Mouse (Mus musculus): ENCODE data around the gene Rad9a.

Gene Rad9a

DNA sequence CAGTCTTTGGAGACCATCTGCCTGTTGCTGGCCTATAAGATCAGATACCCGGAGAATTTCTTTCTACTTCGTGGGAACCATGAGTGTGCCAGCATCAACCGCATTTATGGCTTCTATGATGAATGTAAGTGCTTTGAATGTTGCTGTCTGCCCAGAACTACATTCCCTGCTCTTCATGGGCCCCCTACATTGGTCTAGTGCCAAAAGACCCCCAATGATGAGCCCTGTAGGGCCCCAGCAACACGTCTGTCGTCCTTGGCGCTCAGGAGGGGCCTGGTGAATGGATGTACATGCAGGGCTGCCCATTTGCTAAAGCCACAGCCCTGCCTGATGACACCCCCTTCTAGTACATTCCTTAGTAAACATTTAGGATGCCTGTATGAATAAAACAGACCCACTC lies 8.3 kb downstream of the Rad9a start:
- no peak for DNase-seq (ENCODE audit: extremely low spot score, low spot score)

DNA sequence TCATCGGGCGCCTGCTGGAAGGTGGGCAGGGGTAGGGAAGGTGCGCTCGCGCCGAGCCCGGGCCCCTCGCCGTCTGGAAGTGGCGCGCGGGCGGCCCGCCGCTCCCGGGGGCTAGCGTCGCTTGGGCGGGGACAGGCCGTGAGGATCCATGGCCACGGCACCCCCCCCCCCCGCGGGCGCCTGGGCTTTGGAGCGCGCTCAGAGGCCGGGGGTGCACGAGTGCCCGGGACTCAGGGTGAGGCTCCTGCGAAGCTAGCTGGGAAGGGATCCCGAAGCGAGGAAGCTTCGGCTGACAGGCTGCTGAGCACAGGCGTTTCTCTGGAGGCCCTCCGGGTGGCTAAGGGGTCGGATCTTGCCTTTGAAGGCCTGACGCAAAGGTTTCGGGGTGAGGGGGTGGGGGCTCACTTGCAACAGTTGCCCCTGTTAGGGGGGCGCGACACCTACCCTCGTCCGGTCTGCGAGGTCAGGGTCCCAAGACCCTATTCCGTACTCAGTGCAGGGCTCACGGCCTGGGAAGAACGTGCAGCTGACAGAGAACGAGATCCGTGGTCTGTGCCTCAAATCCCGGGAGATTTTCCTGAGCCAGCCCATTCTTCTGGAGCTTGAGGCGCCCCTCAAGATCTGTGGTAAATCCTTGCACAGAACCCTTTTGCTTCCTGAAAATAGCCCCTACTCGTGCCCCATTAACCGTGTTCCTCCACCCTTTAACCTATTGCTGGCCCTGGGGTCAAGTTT lies 9.0 kb downstream of the Rad9a start:
- no peak for DNase-seq (ENCODE audit: extremely low spot score, low spot score)

DNA sequence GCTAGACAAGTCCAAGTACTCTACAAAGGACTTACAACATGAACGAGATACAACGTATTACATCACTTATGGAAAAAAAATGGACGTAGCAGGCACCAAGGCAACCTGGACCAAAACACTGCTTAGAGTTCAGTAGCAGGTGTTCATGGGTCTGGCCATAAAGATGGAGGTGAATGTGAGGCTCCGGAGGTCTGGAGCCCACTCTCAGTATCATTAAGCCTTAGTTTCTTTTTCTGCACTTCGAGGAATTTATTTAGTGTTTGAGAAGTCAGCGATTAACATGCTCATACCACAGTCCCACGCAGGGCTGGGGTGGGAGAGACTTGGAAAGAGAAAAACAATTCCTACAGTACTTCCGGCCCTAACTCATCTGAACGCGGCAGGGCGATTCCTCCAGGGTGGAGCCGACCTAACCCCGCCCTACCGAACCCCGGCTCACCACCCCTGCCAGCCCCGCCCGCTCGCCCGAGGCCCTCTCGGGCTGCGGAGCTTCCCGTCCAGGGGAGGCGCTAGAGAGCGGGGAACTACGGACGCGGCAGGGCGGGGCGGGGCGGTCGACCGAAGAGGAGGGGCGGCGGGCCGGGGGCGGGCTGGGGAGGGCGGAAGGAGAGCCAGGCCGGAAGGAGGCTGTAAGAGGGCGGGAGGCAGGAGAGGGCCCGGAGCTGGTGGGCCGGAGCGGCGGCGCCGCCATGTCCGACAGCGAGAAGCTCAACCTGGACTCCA lies 9.8 kb downstream of the Rad9a start, which contains the start of gene Ppp1ca:
Ppp1ca (plus strand) TSS at position 538 of the 723 bp plus-strand sequence.
- DNase-seq (ENCODE audit: extremely low spot score, low spot score), result peak; percentile 98

DNA sequence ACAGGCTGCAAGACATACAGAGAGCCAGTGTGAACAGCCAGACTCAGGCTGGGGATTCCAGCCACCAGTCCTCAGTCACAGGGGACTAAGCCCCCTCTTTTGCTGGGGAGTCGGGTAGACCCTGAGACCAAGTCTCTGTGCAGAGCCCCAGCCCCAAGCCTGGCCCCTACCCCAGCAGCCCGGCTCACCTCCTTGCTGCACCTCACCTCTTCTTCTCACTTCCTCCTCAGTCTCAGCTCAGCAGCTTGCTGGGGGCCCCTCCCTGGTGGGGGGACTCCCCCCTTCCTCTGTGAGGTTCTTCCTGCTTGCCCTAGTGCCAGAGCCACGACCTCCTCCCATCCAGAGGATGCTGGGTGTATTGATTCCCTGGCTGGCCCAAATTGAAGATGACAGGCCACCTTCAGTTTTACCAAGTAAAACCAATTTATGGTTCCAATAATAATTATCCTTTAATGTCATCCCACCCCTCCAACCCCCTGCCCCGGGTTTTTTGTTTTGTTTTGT lies 10.6 kb downstream of the Rad9a start, which contains the start of gene Tbc1d10c:
Tbc1d10c (minus strand) TSS at position 454 of the 504 bp plus-strand sequence.
- no peak for DNase-seq (ENCODE audit: extremely low spot score, low spot score)

DNA sequence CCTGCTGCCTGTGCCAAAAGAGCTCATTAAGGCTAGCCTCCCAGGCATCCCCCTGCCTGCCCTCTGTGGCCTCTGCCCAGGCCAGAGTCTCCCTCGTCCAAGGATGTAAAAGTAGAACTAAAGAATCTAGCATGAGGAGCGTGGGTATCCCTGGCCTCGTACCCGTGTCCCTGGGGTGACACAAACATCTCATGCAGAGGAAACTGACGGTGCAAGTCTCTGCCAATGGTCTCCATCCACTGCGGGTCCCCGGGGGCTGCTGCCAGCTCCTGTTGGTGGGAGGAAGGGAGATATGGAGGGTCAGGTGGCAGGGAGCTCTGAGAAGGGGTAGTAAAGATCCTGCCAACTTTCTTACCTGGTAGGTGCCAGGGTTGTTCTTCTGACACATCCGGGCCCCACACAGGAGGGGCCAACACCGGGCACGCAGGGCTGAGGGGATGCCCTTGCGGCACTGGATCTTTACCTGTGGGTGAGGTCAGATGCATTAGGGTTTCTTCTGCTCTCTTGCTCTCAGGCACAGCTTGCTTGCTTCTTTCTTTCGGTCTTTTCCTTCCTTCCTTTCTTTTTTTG lies 12.3 kb downstream of the Rad9a start:
- DNase-seq (ENCODE audit: extremely low spot score, low spot score), result no peak

DNA sequence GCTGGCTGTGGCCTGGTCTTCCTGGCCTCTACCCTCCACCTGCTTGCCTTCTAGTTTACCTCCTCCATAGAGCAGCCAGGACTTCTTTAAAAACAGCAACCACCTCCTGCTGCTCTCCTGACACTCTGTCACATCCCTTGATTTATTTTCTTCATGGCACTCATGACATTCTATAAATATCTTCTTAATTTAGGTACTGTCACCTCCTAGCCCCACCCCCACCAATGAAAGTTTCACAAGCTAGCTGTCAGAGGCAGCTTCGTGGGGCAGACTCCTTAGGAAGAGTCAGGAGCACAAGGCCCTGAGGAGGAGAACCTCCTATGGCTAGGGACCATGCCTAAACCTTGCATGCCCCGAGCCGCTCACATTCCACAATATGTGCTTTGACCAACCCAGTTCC lies 14.2 kb downstream of the Rad9a start:
- DNase-seq (ENCODE audit: extremely low spot score, low spot score), result no peak

DNA sequence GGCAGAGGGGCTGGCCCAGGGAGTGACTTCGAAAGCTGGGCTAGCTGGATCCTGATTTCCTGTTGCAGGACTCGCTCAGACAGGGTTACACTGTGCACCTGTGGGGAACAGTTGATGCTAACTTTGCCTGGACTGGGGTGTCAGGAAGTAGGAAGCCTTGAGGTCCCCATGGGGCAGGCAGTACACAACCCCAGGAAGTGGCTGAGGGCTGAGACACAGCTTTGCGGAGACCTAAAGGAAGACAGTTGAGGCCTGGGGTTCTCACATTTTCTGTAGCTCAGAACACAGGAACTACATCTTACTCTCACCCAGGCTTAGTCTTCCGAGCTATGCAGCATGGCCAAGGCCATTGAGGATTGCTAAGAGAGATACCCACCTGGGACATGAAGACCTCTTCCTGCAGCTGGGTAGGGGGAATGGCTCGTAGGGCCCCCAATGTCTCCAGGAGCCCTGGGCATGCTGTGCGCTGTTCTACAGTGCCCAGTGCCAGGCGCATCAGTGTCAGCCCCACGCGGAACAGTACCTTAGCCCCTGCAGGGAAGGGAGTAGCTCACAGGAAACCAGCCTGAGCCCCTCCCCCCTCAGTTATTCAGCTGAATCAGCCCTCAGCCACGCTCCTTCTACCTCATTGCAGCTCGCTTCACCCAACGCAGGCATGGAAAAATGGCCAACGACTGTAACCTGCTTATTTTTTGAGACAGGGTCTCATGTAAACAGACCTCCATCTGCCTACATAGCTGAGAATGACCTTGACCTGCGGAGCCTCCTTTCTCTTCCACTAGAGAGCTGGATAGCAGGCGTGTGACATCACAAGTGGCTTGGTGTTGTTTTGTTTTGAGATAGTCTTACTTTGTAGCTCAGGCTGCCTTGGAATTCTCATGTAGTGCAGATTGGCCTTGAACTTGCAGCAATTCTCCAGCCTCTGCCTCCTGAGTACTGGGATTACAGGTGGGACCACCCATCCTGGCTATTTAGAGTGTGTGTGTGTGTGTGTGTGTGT lies 16.2 kb downstream of the Rad9a start:
- DNase-seq (ENCODE audit: extremely low spot score, low spot score), result no peak

DNA sequence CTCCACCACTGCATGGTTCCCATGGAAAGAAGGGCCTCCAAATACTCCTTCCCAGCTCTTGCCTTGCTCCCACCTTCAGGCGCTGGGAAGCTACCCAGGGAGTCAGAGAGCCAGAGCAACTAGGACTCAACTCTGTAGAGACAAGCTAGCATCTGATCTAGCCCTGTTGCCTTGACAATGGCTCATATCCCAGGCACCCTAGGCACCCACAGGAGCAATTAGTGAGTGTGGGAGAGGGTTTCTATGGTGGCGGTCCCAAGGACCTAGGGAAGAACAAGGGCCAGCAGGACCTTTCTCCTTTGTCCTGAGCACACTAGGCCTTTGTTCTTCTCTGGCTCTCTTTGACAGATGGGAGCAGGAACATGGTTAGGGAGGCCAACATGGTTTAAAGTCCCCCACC lies 17.8 kb downstream of the Rad9a start:
- DNase-seq (ENCODE audit: extremely low spot score, low spot score), result no peak

DNA sequence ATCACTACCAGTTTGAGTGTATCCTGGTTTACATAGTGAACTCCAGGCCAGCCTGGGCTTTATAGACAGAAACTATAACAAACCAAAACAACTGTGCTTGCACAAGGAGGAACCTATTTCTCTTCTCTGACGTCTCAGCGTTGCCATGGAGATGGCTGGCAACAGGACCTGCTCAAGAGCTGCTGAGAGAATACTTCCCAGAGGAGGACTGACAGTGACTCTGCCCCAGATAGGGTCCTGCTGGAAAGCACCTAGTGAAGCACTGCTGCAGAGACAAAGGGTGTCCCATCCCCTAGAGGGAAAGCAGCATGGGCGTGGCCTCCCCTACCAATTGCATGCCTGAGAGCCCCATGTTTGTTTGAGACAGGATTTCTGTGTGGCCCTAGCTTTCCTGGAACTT lies 19.6 kb downstream of the Rad9a start:
- DNase-seq (ENCODE audit: extremely low spot score, low spot score), result no peak

DNA sequence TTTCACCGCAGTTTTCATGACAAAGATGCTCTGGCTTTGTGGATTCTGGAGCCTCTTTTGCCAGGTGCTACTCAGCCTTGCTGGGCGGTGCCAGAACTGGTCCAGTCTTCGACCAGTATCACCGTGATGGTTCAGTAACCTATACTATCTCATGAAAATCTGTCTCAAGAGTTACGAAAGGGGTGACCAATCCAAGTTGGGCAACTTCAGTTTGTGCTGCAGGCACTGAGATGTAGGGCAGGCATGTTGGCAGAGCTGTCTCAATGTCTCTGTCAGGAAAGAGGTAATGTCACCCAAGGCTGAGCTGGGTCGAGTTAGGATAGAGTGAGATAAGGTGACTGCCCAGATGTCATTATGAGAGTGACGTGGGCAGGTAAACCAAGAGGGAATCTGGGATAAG lies 21.1 kb downstream of the Rad9a start:
- DNase-seq (ENCODE audit: extremely low spot score, low spot score), result no peak

DNA sequence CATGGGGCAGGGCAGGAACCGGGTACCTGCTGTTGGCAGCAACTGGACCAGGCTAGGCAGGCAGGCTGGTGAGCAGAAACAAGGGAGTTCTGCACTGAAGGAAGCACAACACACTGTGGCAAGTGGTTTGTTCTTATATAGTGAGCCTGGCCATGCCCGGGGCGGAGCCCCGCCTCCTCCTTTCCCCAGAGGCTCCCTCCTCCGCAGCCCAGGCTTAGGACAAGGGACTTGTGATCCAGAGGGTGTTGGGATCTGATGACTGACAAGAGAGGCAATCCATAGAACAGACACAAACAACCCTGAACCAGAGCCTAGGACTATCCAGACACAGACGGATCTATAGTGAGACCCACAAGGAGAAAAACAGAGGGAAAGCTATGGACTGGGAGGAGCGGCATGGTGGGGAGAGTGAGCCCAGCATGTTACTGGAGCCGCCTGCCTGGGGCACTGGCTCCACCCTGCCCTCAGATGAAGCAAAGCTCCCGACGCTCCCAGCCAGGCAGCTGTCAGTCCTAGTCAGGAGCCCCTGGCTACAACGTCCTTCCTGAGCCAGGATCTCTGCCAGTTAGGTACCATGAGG lies 26.0 kb downstream of the Rad9a start, which contains the start of gene Carns1:
Carns1 (minus strand) TSS at position 112 of the 580 bp plus-strand sequence.
- DNase-seq (ENCODE audit: extremely low spot score, low spot score), result no peak

DNA sequence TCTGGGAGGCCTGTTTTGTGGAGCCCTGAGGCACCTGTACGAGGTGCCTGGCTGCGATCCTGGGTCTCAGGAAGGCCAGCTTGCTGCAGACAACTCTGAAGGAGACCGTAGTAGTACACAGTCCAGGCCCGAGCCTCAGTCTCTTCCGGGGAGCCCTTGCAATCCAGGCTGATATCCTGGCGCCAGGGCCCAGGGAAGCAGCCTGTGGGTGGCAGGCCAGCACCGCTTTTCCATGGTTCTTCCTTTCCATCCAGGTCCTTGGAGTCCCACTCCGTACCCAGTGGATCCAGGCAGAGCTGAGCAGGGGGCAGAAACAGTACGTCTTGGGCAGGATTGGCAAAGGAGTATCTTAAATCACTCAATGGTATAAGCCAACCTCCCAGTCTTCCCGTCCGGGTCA lies 28.5 kb downstream of the Rad9a start:
- no peak for DNase-seq (ENCODE audit: extremely low spot score, low spot score)

DNA sequence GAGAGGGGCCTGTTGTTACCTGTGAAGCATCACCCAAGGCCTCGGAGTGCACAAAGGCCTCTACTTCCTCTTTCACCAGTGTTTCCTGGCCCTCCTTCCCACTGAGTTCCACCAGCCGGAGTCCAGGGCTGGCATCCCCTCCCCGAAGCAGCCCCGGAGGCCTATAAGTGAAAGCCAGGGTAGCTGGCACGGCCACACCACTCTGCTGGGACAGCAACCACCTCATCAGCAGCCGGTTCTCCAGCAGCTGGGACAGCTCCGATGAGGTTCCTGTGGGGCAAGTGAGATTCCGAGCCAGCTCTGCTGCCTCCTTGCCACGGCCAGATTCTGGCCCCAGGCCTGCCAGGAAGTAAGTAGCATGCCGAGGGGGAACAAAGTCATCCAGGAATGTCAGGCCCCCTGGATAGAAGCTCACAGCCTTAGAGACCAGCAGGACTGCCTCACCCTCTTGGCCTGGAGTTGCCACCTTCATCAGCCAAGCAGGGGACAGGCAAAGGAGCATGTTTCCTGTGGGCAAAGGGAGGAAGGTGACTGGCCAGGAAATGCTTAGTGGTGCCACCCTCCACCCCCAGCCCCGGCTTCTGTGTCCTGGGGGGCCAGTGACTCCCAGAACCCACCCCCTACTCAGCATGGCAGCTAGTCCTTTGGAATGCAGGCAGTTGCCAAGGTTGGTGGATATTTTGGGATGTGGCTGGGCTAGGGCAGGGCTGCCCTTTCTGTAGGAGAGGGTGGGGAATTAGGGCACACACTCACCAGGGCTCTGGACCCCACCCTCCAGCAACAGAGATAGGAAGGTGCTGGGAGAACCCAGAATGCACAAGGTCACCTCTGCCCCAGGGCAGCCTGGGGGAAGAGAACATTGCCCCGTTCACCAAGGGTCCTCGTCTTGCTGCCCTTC lies 29.8 kb downstream of the Rad9a start:
- DNase-seq (ENCODE audit: extremely low spot score, low spot score), result no peak

DNA sequence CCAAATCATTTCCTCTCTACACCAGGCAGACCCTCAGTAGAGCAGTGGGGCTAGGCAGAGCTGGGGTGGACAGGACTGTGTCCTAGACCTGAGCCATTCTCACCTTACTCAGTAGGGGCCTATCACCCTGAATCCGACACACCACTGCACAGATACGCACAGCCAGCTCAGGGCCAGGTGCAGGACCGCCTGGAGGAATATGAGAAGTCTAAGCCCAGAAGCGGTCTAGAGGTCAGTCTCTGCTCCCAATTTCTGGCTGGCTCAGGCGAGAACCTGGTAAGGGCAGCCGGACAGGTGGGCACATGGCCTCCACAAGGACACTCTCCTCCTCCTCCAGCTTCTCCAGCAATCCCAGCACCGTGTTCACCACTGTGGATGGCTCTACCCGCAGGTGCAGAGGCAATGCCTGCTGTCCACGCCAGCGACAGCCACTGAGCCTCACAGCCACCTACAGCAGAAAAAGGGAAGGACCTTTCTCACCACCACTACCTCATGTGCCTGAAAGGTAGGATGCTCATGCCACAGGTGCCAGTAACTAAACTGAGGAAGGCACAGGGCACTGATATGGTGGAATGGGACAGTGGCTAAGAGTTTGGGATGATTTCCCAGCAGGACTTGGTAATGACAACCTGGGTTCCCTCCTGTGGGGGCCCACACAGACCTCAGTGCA lies 30.6 kb downstream of the Rad9a start:
- DNase-seq (ENCODE audit: extremely low spot score, low spot score), result no peak

DNA sequence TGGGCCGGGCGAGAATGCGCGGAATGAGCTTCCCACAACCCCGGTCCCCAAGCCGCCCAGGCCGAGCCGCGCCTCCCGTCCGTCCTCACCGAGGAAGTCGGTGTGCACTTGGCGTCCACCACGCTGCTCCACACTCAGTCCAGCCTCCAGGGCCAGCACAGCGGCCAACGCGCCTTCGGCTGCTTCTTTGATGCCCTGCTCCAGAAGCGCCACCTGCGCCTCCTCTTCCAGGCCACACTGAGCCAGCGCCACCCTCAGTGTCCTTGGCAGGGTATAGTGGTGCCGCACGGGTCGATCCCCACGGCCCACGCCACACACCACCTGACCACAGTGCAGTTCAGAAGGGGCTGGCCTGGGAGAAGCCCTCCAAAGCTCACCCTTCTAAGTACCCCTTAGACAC lies 31.7 kb downstream of the Rad9a start:
- DNase-seq (ENCODE audit: extremely low spot score, low spot score), result no peak

DNA sequence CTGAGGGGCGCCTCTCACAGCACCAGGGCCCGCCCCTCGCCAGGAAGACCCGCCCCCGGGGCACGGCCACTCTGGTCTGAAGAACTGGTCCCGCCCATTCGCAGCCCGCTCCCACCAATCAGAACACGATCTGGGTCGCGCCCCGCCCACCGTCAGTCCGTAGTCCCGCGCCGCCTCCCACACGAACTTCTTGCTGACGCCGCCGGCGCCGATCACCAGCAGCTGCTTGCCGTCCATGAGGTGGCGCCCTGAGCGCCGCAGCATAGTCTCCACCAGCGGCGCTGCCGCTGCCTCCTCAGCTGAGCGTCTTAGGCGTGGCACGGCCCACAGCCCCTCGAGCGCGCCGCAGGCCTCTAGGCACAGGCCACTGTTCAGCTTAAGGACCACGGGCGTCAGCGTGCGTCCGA lies 32.1 kb downstream of the Rad9a start:
- peak; percentile 99 for DNase-seq (ENCODE audit: extremely low spot score, low spot score)

DNA sequence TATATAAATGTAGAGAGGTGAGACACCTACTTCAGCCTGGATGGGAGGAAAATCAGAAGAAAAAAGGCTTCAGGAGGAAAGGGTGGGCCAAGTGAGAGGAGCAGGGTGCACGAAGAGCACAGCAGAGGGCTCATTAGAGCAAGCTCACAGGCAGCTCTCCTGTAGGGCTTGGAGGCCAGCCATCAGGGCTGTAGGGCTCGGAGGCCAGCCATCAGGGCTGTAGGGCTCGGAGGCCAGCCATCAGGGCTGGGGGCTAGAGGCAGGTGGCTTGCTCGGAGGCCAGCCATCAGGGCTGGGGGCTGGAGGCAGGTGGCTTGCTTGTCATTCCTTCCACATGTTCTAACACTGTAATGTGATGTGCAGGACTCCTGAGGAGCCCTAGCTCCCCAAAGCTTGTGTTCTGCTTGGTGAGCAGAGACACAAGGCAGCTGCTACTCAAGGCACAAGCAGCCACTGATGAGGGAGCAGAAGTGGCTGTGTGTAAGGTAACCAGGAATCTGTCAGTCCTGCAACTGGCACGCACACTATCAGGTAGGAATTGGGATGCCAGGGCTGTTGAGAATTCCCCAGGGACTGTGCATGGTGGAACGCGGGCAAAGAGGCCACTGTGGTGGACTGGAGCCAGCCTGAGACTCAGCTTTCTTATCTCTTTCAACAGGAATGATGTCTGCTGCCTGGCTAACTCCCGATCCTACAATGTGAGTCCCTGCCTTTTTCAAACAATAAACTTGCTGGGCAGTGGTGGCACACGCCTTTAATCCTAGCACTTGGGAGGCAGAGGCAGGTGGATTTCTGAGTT lies 34.6 kb downstream of the Rad9a start:
- DNase-seq (ENCODE audit: extremely low spot score, low spot score), result no peak

DNA sequence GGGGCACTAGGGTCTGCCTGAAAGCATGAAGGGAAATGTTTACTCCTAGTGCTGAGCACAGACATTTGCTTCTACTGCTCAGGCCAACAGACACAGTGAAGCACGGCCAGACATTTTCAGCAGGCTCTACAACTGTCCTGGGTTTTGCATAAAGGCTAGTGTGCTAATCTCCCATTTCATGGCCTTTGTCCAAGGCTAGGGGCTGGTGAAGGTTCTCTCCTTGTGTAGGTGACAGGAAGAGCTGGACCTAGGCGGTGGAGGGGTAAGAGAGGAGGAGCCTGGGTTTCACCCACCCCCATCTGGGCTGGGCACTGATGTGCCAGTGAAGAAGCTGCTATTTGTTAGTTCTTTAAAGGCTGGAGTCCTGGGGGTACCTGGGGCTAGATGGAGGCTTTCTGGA lies 36.7 kb downstream of the Rad9a start:
- DNase-seq (ENCODE audit: extremely low spot score, low spot score), result no peak

All from neural tube, embryonic 10.5 days (tissue).